Mouse (Mus musculus) bone marrow macrophage, adult 2 months (primary cell): ENCODE data around the gene Rest. TPM values are rescaled to one million over a fixed set of nuclear protein-coding genes. Genes with fewer than 3 reads are reported as not detected.

Source experiments
- H3K27ac ChIP-seq: 2 replicates; pipeline ENCODE4 v1.5.1; 2012; ENCODE audit warnings: low read depth, low read length; ENCODE audit not compliant: insufficient read depth
- H3K4me1 ChIP-seq: 2 replicates; pipeline ENCODE4 v1.6.1; 2012; ENCODE audit warnings: low read length; ENCODE audit not compliant: control insufficient read depth, insufficient read depth
- H3K4me3 ChIP-seq: 2 replicates; pipeline ENCODE4 v1.5.1; 2012; ENCODE audit warnings: mild to moderate bottlenecking, low read length, moderate library complexity; ENCODE audit not compliant: insufficient read depth
- CTCF ChIP-seq: IDR thresholded peaks from 2 replicates; pipeline ENCODE4 v1.5.1; 2012; ENCODE audit warnings: low read depth, mild to moderate bottlenecking, low read length, moderate library complexity
- POLR2A ChIP-seq: IDR thresholded peaks from 2 replicates; pipeline ENCODE4 v1.6.1; 2012; ENCODE audit warnings: mild to moderate bottlenecking, low read depth, low read length, borderline replicate concordance
- polyA plus RNA-seq: library from polyadenylated mRNA; stranded (reverse); fragments of >200 nt; gene quantifications from 2 replicates; pipeline ENCODE4 v1.2.4, GENCODE M21; 2012; ENCODE audit not compliant: missing spikeins, insufficient read depth, insufficient read length

Rest gene
- polyA plus RNA-seq, 1 experiment = 16.6 TPM

- H3K4me1 ChIP-seq = peaks cover 14% of the 10 kb centered on the region
- TF ChIP-seq POLR2A (no peak), CTCF (no peak)
- peak overlapping the region; percentile 92 for H3K4me3 ChIP-seq
- no peak overlapping the region for H3K27ac ChIP-seq
Measured at GRCm38 (mm10) chr5:77307821-77308553, 42.7 kb downstream of the Rest start.

- Histone ChIP-seq H3K4me1 (peaks cover 14% of the 10 kb centered on the region), H3K4me3 (peak overlapping the region; percentile 92), H3K27ac (peak overlapping the region; percentile 20)
- no peak for TF ChIP-seq CTCF
- TF ChIP-seq POLR2A = no peak
Measured at GRCm38 (mm10) chr5:77309051-77309906, 44.0 kb downstream of the Rest start.

- Histone ChIP-seq H3K27ac (peak within 1 kb of the TSS; percentile 86), H3K4me1 (peaks cover 14% of the 10 kb centered on the region), H3K4me3 (peak within 1 kb of the TSS; percentile 92)
- peak; percentile 84 for TF ChIP-seq POLR2A
- TF ChIP-seq CTCF = no peak
Measured at GRCm38 (mm10) chr5:77309924-77310772, 44.9 kb downstream of the Rest start, which contains the start of the genes Noa1 and Polr2b. Noa1 (minus strand) TSS chr5:77310084. Polr2b (plus strand) TSS chr5:77310147.

GRCm38 (mm10) chr5:77314206-77314605 is 48.9 kb downstream of the Rest start:
- TF ChIP-seq CTCF (no peak), POLR2A (no peak)
- H3K4me1 ChIP-seq = 0 out of 2 replicates have a peak, but pooled peaks cover 8% of the 10 kb centered on the region
- H3K27ac ChIP-seq = no peak overlapping the region
- no peak overlapping the region for H3K4me3 ChIP-seq

- H3K27ac ChIP-seq = no peak overlapping the region
- TF ChIP-seq POLR2A (no peak), CTCF (no peak)
- H3K4me3 ChIP-seq = no peak overlapping the region
- 0 out of 2 replicates have a peak, but pooled peaks cover 8% of the 10 kb centered on the region for H3K4me1 ChIP-seq
Measured at GRCm38 (mm10) chr5:77314986-77315385, 49.7 kb downstream of the Rest start.

GRCm38 (mm10) chr5:77324936-77325335 is 59.6 kb downstream of the Rest start:
- no peak overlapping the region for H3K4me3 ChIP-seq
- TF ChIP-seq POLR2A = no peak
- no peak for TF ChIP-seq CTCF
- H3K4me1 ChIP-seq = no peaks in the 10 kb centered on the region
- no peak overlapping the region for H3K27ac ChIP-seq

GRCm38 (mm10) chr5:77330154-77330553 is 64.9 kb downstream of the Rest start:
- TF ChIP-seq POLR2A = no peak
- no peak for TF ChIP-seq CTCF
- H3K4me1 ChIP-seq = no peaks in the 10 kb centered on the region
- H3K27ac ChIP-seq = no peak overlapping the region
- no peak overlapping the region for H3K4me3 ChIP-seq

Other genes with a start within 250 kb of the Rest start
- not detected in 2 replicates for gene Thegl, start 249.5 kb upstream of the Rest start, polyA plus RNA-seq
- 1.7 TPM in 1 of 2 replicates, not detected in the other for gene Hopx, start 150.4 kb upstream of the Rest start, polyA plus RNA-seq
- gene Spink2, start 54.0 kb upstream of the Rest start, polyA plus RNA-seq = not detected in 2 replicates
- 10.1 and 10.5 TPM in 2 replicates for gene Noa1, start 44.6 kb downstream of the Rest start, polyA plus RNA-seq
- 31.0 and 35.9 TPM in 2 replicates for gene Polr2b, start 44.7 kb downstream of the Rest start, polyA plus RNA-seq
- 6.6 and 7.3 TPM in 2 replicates for gene Igfbp7, start 142.6 kb downstream of the Rest start, polyA plus RNA-seq